ENCODE assay signal across 19 mouse cellular contexts in the genomic region with DNA sequence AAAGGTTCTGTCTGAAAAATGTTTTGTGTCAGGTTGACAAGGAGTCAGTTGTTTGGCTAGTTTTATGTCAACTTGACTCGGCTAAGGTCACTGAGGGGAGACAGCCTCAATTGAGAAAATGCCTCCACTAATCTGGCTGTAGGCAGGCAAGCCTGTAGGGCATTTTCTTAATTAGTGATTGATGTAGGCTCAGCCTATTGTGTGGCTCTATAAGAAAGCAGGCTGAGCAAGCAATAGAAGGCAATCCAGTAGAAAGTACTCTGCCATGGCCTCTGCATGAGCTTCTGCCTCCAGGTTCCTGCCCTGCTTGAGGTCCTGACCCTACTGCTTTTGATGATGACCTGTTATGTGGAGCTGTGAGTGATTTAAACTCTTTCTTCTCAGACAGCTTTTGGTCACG.
"Had no signal": no experiment of that assay in that cellular context is flagged by ENCODE, and none has a peak within 500 bp of the region (broad histone marks: within the 10 kb centered on the region; RNA-seq: fewer than 3 reads in every experiment).

No protein-coding gene starts in this region.

- H3K9ac ChIP-seq: liver, embryonic 12.5 days; liver, embryonic 15.5 days; lung, embryonic 15.5 days; stomach, embryonic 15.5 days had no signal

- H3K9me3 ChIP-seq: liver, embryonic 12.5 days; liver, embryonic 15.5 days; lung, embryonic 15.5 days; megakaryocyte, embryonic 14.5 days; midbrain, embryonic 10.5 days; stomach, embryonic 15.5 days had no signal

- ATAC-seq: intestine, postnatal 0 days; liver, embryonic 12.5 days had no signal

- H3K27ac ChIP-seq: kidney, postnatal 0 days; layer of hippocampus, adult 2 months; liver, embryonic 12.5 days; liver, embryonic 15.5 days; lung, embryonic 15.5 days; midbrain, embryonic 10.5 days; stomach, embryonic 15.5 days had no signal

- H3K4me2 ChIP-seq: liver, embryonic 12.5 days; liver, embryonic 15.5 days; lung, embryonic 15.5 days; stomach, embryonic 15.5 days had no signal

- DNase-seq: kidney, adult 2 months; kidney, postnatal 25 days; lung, adult 18-20 months; lung, postnatal 10 days; lung, postnatal 36 days; midbrain, embryonic 14.5 days; right cerebral cortex, adult 18-20 months; right cerebral cortex, postnatal 14 days; spleen, adult 18-20 months; thymus, postnatal 25 days had no signal

- H3K4me1 ChIP-seq: liver, embryonic 12.5 days; liver, embryonic 15.5 days; lung, embryonic 15.5 days; stomach, embryonic 15.5 days had no signal

- H3K4me3 ChIP-seq: layer of hippocampus, adult 2 months; liver, embryonic 12.5 days; liver, embryonic 15.5 days; lung, embryonic 15.5 days; megakaryocyte, embryonic 14.5 days; midbrain, embryonic 10.5 days; stomach, embryonic 15.5 days had no signal

- H3K27me3 ChIP-seq: liver, embryonic 12.5 days; liver, embryonic 15.5 days; lung, embryonic 15.5 days; megakaryocyte, embryonic 14.5 days; stomach, embryonic 15.5 days had no signal
